Mouse (Mus musculus) R1 (cell line): Measurements from ENCODE around the gene Caml.
A peak's percentile ranks its signal among the peaks of the same experiment; 100 is the strongest.
"Not testable (repeated sequence)": the region's sequence is repeated elsewhere in the genome, so short reads cannot be mapped to it uniquely, and the experiment has no call there.

Experiments used
- DNase-seq: peaks from one replicate; pipeline ENCODE4 v3.0.0-alpha.2; 2018; ENCODE audit warnings: low read depth, low spot score

The Caml gene

GRCm38 (mm10) chr13:55620275-55620674, 2.5 kb upstream of the Caml start:
- no peak for DNase-seq

DNA sequence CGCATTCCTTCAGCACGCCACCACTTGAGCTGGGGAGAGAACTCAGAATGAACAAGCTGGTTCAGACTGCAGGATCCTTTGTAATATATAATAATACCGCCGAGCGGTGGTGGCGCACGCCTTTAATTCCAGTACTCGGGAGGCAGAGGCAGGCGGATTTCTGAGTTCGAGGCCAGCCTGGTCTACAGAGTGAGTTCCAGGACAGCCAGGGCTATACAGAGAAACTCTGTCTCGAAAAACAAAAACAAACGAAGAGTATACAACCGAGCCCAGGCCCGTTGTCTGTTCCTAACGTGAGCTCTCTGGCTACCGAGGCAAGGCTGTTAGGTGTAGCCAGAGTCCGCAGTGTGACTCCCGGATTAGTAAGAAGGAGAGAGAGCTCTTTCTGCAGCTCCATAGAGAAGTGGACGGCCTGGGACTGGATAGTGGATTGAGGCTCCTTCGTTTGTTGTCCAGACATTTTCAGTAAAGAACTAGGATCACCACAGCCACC, 603 bp upstream of the Caml start:
- DNase-seq: not testable (repeated sequence)

DNA sequence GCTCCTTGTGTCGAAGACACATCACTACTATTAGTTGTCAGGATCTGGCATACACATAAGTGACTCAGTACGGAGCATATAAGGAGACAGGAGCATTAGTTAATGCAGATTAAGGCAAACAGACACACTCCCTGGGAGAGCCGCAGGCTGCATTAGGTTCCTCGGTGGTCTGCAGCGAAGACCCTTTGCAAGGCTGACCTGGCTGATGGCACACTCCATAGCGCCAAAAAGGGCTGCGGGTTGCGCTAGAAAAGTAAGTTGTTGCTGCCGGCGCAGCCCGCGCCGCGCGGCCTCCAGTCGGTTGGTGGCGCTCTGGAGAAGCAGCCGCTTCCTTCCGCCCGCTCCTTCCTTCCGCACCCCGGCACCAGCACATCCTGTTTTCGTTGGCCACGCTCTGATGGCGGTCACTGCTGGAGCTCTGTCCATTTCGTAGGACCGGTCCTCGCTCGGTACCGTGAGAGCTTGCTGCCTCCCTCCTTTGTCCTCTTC, 11.9 kb downstream of the Caml start, which contains the start of gene Ddx46:
Gene Ddx46 (plus strand): TSS at position 389 of the 489 bp plus-strand sequence.
- peak; percentile 90 for DNase-seq

DNA sequence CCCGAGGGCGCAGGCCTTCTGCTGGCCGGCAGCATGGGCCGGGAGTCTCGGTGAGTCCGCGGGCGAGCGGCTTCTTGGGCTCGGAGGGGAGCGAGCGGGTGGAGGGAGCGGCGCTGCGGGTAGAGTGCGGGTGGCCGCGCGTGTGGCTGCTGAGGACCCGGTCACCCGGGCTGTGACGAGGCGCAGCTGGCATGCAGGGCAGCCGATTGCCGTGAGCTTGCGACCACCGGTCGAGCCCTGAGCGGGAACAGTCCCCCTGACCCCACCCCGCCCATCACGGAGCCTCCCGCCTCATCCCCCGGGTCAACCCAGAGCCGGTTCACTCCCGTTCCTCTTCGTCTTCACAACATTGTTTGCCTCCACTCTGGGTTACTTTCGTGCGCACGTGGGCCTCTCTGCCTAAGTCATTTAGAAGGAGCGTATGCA, 12.4 kb downstream of the Caml start:
- DNase-seq: peak; percentile 46

DNA sequence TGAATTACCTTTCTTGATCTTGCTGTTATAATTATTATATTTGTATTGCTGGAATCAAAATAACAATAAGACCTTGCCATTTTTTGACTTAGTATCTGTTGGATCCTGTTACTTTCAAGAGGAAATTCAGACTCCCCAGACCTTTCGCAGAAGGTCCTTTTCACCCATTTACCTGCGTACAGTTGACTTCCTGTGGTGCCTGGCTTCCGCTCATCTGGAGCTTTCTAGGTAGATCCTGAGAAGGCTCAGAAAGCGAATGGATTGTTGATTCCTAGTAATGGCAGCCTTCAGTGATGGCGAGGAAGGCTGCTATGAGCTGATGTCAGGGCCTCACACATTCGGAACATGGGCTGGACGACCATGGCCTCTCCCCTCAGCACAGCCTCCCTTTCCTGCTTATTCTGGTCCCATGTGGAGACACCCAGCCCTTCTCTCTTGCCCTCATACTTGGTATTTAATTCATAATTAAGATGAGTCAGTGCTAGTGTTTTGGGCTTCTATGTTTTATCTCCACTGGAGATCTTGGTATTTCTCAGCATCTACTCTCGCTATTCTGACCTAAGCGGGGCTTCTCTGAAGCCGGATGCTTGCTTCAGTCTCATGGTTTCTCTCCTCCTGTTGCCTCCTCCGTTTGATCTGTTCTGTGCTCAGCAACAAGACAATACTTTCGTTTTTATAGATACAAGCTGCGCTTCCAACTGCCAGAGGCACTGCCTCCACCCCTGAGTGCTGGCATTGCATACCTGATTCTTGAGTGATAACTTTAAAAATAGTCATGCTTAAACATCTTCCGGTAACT, 13.6 kb downstream of the Caml start:
- DNase-seq: no peak

DNA sequence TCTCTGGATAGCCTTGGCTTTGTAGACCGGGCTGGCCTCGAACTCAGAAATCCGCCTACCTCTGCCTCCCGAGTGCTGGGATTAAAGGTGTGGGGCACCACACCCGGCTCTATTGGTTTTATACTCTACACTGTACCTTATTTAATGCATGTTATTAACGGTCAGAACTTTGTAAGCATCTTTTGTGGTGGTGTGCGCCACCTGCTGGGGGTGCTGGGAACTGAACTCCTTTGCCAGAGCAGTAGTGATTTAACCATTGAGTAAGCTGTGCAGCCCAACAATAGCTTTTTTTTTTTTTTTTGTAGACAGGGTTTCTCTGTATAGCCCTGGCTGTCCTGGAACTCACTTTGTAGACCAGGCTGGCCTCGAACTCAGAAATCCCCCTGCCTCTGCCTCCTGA, 17.7 kb downstream of the Caml start:
- DNase-seq: peak; percentile 80

DNA sequence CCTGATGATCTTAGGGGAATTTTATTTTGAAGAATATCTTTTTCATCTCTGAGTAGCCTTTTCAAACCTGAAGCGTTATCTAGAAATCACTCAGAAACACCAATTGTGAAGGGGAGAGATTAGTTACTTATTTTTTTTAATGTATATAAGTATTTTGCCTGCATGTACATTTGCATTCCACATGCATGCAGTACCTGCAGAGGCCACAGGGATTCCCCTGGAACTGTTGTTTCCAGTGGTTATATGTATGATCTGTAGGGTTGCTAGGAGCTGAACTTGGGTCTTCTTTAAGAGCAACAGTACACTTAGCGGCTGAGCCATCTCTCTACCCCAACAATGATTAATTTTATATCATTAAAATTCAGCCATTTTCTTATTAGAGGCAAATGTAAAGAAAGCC, 21.7 kb downstream of the Caml start:
- peak; percentile 80 for DNase-seq

DNA sequence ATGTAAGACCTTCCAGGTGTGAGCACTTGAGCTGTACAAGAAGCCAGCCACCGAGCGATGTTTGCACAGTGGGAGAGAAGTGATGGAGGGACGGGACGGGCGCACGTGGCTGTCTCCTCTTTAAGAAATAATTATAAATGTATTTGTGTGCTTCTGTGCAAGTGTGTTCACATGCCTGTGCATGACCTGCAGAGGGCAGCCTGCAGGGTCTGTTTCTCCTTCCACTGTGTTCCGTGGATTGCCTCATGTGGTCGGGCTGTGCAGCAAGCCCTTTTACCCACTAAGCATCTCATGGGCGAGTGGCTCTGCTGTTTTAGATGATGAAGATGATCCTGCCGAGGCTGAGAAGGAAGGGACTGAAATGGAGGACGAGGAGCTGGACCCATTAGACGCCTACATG, 27.3 kb downstream of the Caml start:
- DNase-seq: peak; percentile 52

- no peak for DNase-seq
Observed at GRCm38 (mm10) chr13:55650980-55651379, 28.2 kb downstream of the Caml start.

DNA sequence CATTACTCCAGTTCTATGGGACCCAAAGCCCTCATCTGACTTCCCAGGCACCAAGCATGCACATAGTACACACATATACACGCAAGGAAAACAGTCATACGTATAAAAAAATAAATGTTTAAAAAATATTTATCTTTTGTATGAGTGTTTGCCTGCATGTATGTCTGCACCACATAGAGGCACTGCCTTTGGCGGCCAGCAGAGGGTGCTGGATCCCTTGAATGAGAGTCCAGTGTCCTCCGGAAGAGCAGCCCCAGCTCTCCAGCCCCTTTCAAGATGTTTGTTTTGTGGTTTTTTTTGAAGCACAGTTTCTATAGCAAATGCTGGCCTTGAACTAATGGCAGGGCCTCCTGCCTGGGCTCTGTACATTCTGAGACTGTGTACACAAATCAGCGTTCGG, 45.7 kb downstream of the Caml start:
- DNase-seq: peak; percentile 58

DNA sequence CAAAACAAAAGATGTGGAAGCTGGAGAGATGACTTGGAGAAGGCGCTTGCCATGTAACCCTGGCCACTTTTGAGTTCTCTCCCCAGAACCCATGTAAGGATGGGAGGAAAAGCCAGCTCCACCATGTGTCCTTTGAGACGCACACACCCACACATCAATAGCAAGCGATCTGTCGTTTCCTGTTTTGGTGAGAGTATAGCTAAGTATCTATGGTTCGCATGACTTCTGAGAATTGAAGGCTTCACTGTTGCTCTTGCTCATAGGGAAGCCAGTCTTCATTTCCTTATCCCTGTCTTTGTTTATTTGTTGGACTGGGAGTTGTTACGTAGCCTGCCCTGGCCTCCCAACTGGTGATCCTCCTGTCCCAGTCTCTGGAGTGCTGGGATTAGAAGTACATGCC, 49.9 kb downstream of the Caml start:
- DNase-seq: no peak

DNA sequence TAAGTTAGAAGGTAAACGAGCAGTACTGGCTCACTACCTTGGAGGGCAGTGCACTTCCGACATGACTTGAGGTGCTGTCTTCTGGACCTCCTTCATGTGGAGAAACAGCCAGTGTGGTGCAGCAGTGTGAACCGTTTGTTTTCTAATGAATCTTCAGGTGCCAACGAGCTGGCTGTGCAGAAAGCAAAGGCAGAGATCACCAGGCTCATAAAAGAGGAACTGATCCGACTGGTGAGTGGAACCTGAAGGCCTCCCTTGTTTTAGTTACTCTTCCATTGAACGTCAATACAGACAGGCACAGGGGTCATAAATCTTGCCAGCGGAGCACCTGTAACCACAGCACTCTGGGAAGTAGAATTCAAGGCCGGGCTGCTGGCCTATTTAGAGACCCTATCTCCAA, 54.6 kb downstream of the Caml start:
- DNase-seq: no peak
